Mouse (Mus musculus): ENCODE data around the gene Nos2. TPM values are rescaled to one million over a fixed set of nuclear protein-coding genes. Genes with fewer than 3 reads are reported as not detected.

Nos2 gene
- 0.31 and 0.35 TPM in 2 replicates for polyA plus RNA-seq (2012; rRNA removed)

DNA sequence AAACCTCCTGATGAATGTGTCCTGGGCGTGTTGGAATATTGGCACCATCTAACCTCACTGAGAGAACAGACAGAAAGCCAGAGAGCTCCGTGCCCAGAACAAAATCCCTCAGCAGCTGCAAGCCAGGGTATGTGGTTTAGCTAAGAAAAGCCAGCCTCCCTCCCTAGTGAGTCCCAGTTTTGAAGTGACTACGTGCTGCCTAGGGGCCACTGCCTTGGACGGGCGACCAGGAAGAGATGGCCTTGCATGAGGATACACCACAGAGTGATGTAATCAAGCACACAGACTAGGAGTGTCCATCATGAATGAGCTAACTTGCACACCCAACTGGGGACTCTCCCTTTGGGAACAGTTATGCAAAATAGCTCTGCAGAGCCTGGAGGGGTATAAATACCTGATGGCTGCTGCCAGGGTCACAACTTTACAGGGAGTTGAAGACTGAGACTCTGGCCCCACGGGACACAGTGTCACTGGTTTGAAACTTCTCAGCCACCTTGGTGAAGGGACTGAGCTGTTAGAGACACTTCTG, at the start of gene Nos2:
Gene Nos2 (plus strand): TSS at position 377 of the 529 bp plus-strand sequence.

DNA sequence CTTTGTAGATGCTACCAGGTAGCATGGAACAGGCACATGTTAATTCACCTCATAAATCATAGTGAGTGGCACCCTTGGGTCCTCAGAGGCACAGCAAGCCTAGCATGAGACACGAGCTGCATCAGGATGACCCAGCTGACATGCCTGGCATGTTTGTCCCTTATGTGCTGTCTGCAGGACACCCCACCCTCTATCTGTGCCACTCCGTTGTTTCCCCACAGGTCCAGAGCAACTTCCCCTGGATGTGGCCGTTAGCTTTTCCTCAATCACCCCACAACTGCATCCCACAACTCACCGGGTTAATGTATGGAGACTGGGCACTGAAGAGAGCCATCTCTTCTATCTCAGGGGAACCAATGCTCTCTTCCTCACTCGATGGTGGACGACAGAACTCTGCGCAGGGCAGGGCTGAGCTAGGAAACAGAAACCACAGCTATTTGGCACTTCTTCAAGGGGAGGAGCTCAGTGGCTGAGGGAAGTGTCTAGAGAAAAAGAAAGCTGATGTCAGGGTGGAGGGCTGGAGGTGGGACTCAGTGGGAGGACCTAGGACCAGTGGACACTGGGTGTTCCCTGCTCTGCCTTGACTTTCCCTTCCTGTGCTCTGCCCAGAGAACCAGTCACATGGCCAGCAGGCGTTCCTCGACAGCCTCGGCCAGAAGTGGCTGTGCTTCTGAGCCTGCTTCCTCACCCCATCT, 64.0 kb downstream of the Nos2 start, which contains the start of gene Lgals9:
Gene Lgals9 (minus strand): TSS at position 464 of the 695 bp plus-strand sequence.

Other genes with a start within 250 kb of the Nos2 start
- 6.6 and 7.6 TPM in 2 replicates for gene Nlk, start 223.4 kb upstream of the Nos2 start, polyA plus RNA-seq (2012; rRNA removed)
- 21.8 and 27.0 TPM in 2 replicates for gene Ccnq, start 169.1 kb upstream of the Nos2 start, polyA plus RNA-seq (2012; rRNA removed)
- 9.6 and 12.4 TPM in 2 replicates for gene Lyrm9, start 94.2 kb upstream of the Nos2 start, polyA plus RNA-seq (2012; rRNA removed)
- gene Lgals9, start 64.2 kb downstream of the Nos2 start, polyA plus RNA-seq (2012; rRNA removed), result 239 and 266 TPM in 2 replicates
- 4.4 and 6.8 TPM in 2 replicates for gene Ksr1, start 225.6 kb downstream of the Nos2 start, polyA plus RNA-seq (2012; rRNA removed)

Measured in stomach, adult 2 months (tissue).